ENCODE assay signal across 35 mouse cellular contexts in the genomic region with DNA sequence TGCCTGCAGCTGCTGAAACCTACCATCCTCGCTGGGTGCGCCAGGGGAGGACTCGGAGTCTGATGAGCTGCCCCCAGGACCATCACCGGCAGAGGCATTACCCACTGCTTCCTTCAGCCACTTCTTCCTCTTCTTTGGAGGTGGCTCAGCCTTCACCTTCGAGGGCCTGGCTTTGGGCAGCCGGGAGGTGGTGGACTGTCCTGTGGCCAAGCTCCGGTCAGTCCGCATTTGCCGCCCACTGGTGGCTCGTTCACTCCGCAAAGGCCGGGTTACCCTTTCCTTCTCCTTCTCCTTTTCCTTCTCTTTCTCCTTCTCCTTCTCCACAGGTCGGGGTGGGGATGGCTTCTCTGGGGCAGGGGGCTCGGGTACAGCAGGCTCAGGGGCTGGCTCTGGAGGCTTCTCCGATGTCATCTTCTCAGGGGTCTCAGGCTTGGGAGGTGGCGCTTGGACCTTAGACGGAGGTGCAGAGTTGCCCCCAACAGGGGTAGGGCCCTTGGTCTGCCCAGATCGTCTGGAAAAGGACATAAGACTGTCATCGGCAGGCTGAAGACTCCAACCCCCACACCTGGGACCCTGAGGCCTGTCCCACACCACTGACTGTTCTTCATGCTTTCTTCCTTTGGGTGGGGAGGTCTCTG.
"Had no signal": no experiment of that assay in that cellular context is flagged by ENCODE, and none has a peak within 500 bp of the region (broad histone marks: within the 10 kb centered on the region; RNA-seq: fewer than 3 reads in every experiment).

No protein-coding gene starts in this region.

- H3K9me3 ChIP-seq: heart, embryonic 10.5 days; heart, embryonic 12.5 days; heart, embryonic 13.5 days; heart, embryonic 15.5 days; hindbrain, embryonic 10.5 days; hindbrain, embryonic 12.5 days; hindbrain, embryonic 13.5 days; hindbrain, embryonic 15.5 days; intestine, embryonic 15.5 days; kidney, embryonic 15.5 days had no signal

- H3K27ac ChIP-seq: heart, embryonic 10.5 days; heart, embryonic 13.5 days; heart, embryonic 15.5 days; hindbrain, embryonic 10.5 days; hindbrain, embryonic 12.5 days; hindbrain, embryonic 13.5 days; hindbrain, embryonic 14.5 days; hindbrain, embryonic 15.5 days; hindbrain, postnatal 0 days; intestine, embryonic 15.5 days; kidney, embryonic 15.5 days; kidney, postnatal 0 days; layer of hippocampus, adult 2 months; left cerebral cortex, adult 2 months had no signal

- DNase-seq: heart, postnatal 10 days; heart, postnatal 36 days; heart, postnatal 4 days; kidney, adult 11 months; kidney, adult 18-20 months; kidney, adult 2 months; kidney, adult 8-10 months; kidney, adult 9 months; kidney, postnatal 10 days; kidney, postnatal 14 days; kidney, postnatal 25 days; kidney, postnatal 36 days; kidney, postnatal 4 days; layer of hippocampus, adult 9-11 months; layer of hippocampus, postnatal 36 days had no signal

- ATAC-seq: hindbrain, embryonic 16.5 days; hindbrain, postnatal 0 days; inflammation-experienced regulatory T-cells, adult 6 months; intestine, embryonic 15.5 days; intestine, embryonic 16.5 days; intestine, postnatal 0 days had no signal

- H3K9ac ChIP-seq: heart, embryonic 12.5 days; heart, embryonic 13.5 days; heart, embryonic 15.5 days; hindbrain, embryonic 12.5 days; hindbrain, embryonic 13.5 days; hindbrain, embryonic 14.5 days; hindbrain, embryonic 15.5 days; intestine, embryonic 15.5 days; kidney, embryonic 15.5 days had no signal

- H3K4me1 ChIP-seq: heart, embryonic 10.5 days; heart, embryonic 12.5 days; heart, embryonic 13.5 days; heart, embryonic 15.5 days; hindbrain, embryonic 10.5 days; hindbrain, embryonic 12.5 days; hindbrain, embryonic 13.5 days; hindbrain, embryonic 15.5 days; intestine, embryonic 15.5 days; kidney, embryonic 15.5 days had no signal

- H3K4me3 ChIP-seq: heart, embryonic 10.5 days; heart, embryonic 12.5 days; heart, embryonic 13.5 days; heart, embryonic 15.5 days; hindbrain, embryonic 10.5 days; hindbrain, embryonic 12.5 days; hindbrain, embryonic 13.5 days; hindbrain, embryonic 15.5 days; intestine, embryonic 15.5 days; kidney, embryonic 15.5 days; layer of hippocampus, adult 2 months; left cerebral cortex, adult 2 months had no signal

- H3K27me3 ChIP-seq: heart, embryonic 12.5 days; heart, embryonic 13.5 days; heart, embryonic 15.5 days; hindbrain, embryonic 12.5 days; hindbrain, embryonic 13.5 days; hindbrain, embryonic 15.5 days; intestine, embryonic 15.5 days; kidney, embryonic 15.5 days had no signal

- H3K4me2 ChIP-seq: heart, embryonic 11.5 days; heart, embryonic 12.5 days; heart, embryonic 13.5 days; heart, embryonic 15.5 days; hindbrain, embryonic 12.5 days; hindbrain, embryonic 13.5 days; hindbrain, embryonic 14.5 days; hindbrain, embryonic 15.5 days; intestine, embryonic 15.5 days; kidney, embryonic 15.5 days had no signal
